Mouse (Mus musculus) testis, postnatal 14 days (tissue): ENCODE data around the gene Rpl18a.

ENCODE experiments used
- DNase-seq: peaks from one replicate; pipeline ENCODE4 v3.0.0; 2021; ENCODE audit warnings: low spot score

The Rpl18a gene

GRCm38 (mm10) chr8:70897021-70897680, at the start of gene Rpl18a:
Gene Rpl18a, minus strand, starts transcription at chr8:70897412.
- DNase-seq: peak; percentile 98

GRCm38 (mm10) chr8:70943187-70943586, 46.0 kb upstream of the Rpl18a start:
- no peak for DNase-seq

- no peak for DNase-seq
These were observed 44.3 kb upstream of the Rpl18a start for GRCm38 (mm10) chr8:70941478-70941877.

- no peak for DNase-seq
These were observed 40.0 kb upstream of the Rpl18a start for GRCm38 (mm10) chr8:70937200-70937599.

GRCm38 (mm10) chr8:70934786-70935185, 37.6 kb upstream of the Rpl18a start:
- no peak for DNase-seq

GRCm38 (mm10) chr8:70933036-70933435, 35.8 kb upstream of the Rpl18a start:
- DNase-seq: no peak

- DNase-seq: no peak
These were observed 34.5 kb upstream of the Rpl18a start for GRCm38 (mm10) chr8:70931731-70932130.

GRCm38 (mm10) chr8:70928778-70929322, 31.6 kb upstream of the Rpl18a start:
- no peak for DNase-seq

- DNase-seq: no peak
These were observed 30.9 kb upstream of the Rpl18a start for GRCm38 (mm10) chr8:70928096-70928495.

GRCm38 (mm10) chr8:70926396-70926795, 29.2 kb upstream of the Rpl18a start:
- DNase-seq: no peak

GRCm38 (mm10) chr8:70925754-70926153, 28.5 kb upstream of the Rpl18a start:
- DNase-seq: no peak

GRCm38 (mm10) chr8:70924151-70924550, 26.9 kb upstream of the Rpl18a start:
- DNase-seq: no peak

GRCm38 (mm10) chr8:70920049-70920922, 23.1 kb upstream of the Rpl18a start:
- no peak for DNase-seq

- DNase-seq: no peak
These were observed 17.5 kb upstream of the Rpl18a start for GRCm38 (mm10) chr8:70914704-70915103.

- DNase-seq: no peak
These were observed 16.3 kb upstream of the Rpl18a start for GRCm38 (mm10) chr8:70913523-70913922.

- no peak for DNase-seq
These were observed 15.7 kb upstream of the Rpl18a start for GRCm38 (mm10) chr8:70912955-70913354.

- DNase-seq: no peak
These were observed 14.4 kb upstream of the Rpl18a start for GRCm38 (mm10) chr8:70911596-70911995.

- no peak for DNase-seq
These were observed 10.3 kb upstream of the Rpl18a start for GRCm38 (mm10) chr8:70907518-70907917.

GRCm38 (mm10) chr8:70905831-70906736, 8.9 kb upstream of the Rpl18a start, which contains the start of gene Map1s:
Gene Map1s, plus strand, starts transcription at chr8:70905932.
- peak; percentile 91 for DNase-seq

- DNase-seq: no peak
These were observed 8.2 kb upstream of the Rpl18a start for GRCm38 (mm10) chr8:70905463-70905830.

GRCm38 (mm10) chr8:70904532-70904931, 7.3 kb upstream of the Rpl18a start:
- no peak for DNase-seq

GRCm38 (mm10) chr8:70903582-70903981, 6.4 kb upstream of the Rpl18a start:
- no peak for DNase-seq
